Mouse (Mus musculus) midbrain, embryonic 10.5 days (tissue): Measurements from ENCODE around the gene Dgcr6. TPM values are rescaled to one million over a fixed set of nuclear protein-coding genes. Genes with fewer than 3 reads are reported as not detected.

ENCODE experiments used
- DNase-seq: peaks from one replicate; pipeline ENCODE4 v3.0.0-alpha.2; 2017; ENCODE audit warnings: low spot score
- H3K27ac ChIP-seq: fragments of 300-500 bp; sonication (generic); replicated peaks from 2 replicates; pipeline ENCODE4 v1.5.1; 2016; ENCODE audit warnings: mild to moderate bottlenecking
- H3K27me3 ChIP-seq: fragments of 300-500 bp; sonication (generic); 2 replicates; pipeline ENCODE4 v1.6.1; 2016; ENCODE audit warnings: low read depth, mild to moderate bottlenecking; ENCODE audit not compliant: poor library complexity, severe bottlenecking
- H3K36me3 ChIP-seq: fragments of 300-500 bp; sonication (generic); 2 replicates; pipeline ENCODE4 v1.6.1; 2016; ENCODE audit warnings: mild to moderate bottlenecking, moderate library complexity
- H3K4me1 ChIP-seq: fragments of 300-500 bp; sonication (generic); 2 replicates; pipeline ENCODE4 v1.6.1; 2016
- H3K4me3 ChIP-seq: fragments of 300-500 bp; sonication (generic); 2 replicates; pipeline ENCODE4 v1.5.1; 2016; ENCODE audit warnings: mild to moderate bottlenecking, moderate library complexity
- H3K9me3 ChIP-seq: fragments of 300-500 bp; sonication (generic); replicated peaks from 2 replicates; pipeline ENCODE4 v1.6.1; 2016; ENCODE audit warnings: mild to moderate bottlenecking
- WGBS: fragments of 180-500 bp; shearing (Covaris S2); methylation state at CpG from one replicate; pipeline ENCODE4 v1.1.7; 2016; 5-methylcytosine and 5-hydroxymethylcytosine counted together
- polyA plus RNA-seq: library from polyadenylated mRNA; unstranded; fragments of >200 nt; fragmentation: Nextera tagmentation; extraction: Ambion mirVana; gene quantifications from 2 replicates; pipeline ENCODE4 v1.2.1, GENCODE M21; 2016

The Dgcr6 gene
- polyA plus RNA-seq, 1 experiment from 2014 or later: 158 TPM

DNA sequence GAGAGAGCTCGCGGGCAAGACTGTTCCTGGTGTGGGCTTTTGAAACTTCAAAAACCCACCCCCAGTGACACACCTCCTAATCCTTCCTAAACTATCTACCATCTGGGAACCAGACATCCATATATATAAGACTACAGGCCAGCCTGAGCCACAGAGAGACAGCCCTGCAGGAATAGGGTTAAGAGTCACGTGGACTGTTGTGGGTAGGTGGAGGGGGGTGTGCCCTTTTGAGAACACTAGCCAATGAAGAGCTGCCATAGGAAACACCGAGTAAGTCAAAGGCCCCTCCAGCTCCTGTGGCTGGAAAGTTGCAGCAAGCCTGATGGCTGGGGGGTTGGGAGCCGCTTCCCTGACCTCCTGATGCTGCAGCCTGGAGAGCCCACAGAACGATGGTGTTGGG lies 51.1 kb downstream of the Dgcr6 start:
- DNase-seq: no peak
- no peak overlapping the region for H3K27ac ChIP-seq
- WGBS: 39% methylated on average over 6 of the region's 6 CpGs

DNA sequence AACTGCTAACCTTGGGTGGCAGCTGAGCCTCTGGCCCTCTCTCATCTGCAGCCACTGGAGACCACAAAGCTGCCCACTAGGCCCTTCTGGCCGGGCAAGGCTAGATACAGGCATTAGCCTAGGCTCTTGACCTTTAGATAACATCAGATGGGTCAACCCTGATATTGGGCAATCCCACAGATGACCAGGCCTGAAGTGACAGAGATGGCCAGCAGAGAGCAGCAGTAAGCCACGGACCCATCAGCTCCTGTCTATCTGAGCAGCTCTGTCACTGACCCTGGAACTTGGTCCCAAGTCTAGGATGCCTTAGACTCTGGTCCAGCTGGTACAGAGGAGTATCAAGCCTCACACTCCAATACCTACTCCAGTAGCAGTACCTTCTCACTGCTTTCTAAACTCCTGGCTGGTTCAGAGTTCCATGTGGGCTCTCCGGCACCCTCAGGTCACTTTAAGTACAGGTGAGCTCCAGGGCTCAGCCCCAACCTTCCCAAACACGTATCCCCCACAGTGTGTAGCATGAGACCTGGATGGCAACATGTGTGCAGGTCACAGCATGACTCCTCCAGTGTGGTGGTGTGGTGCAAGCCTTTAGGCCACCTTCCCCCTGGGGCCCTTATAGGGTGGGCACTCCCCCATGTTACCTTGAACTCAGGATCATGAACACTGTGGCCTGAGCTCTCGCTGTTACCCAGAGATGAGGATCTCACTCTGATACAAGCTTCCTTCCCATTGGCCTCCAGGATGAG lies 55.7 kb downstream of the Dgcr6 start:
- DNase-seq: peak; percentile 65
- 54% methylated on average over 5 of the region's 5 CpGs for WGBS
- Histone ChIP-seq H3K27me3 (no peaks in the 10 kb centered on the region), H3K4me3 (no peak overlapping the region), H3K9me3 (peaks cover 19% of the 10 kb centered on the region), H3K4me1 (peaks cover 11% of the 10 kb centered on the region), H3K27ac (no peak overlapping the region), H3K36me3 (no peaks in the 10 kb centered on the region)

More for the DNA sequence above, 51.1 kb downstream of the Dgcr6 start:
- Histone ChIP-seq H3K36me3 (no peaks in the 10 kb centered on the region), H3K4me3 (no peak overlapping the region), H3K27me3 (no peaks in the 10 kb centered on the region), H3K4me1 (peaks cover 6% of the 10 kb centered on the region), H3K9me3 (no peaks in the 10 kb centered on the region)

- Histone ChIP-seq H3K4me3 (no peak overlapping the region), H3K27me3 (no peaks in the 10 kb centered on the region), H3K36me3 (no peaks in the 10 kb centered on the region), H3K27ac (no peak overlapping the region), H3K9me3 (peaks cover 19% of the 10 kb centered on the region), H3K4me1 (peaks cover 10% of the 10 kb centered on the region; the same call in 1 of the 2 replicates)
- WGBS: 91% methylated on average over 7 of the region's 7 CpGs
- DNase-seq: no peak
Observed at GRCm38 (mm10) chr16:18111042-18111441, 58.4 kb downstream of the Dgcr6 start.

- H3K36me3 ChIP-seq: no peaks in the 10 kb centered on the region
- 77% methylated on average over 4 of the region's 4 CpGs for WGBS
- H3K27me3 ChIP-seq: no peaks in the 10 kb centered on the region
- peaks cover 4% of the 10 kb centered on the region; the same call in 1 of the 2 replicates for H3K9me3 ChIP-seq
- H3K27ac ChIP-seq: no peak overlapping the region
- H3K4me1 ChIP-seq: peaks cover 21% of the 10 kb centered on the region
- DNase-seq: no peak
- no peak overlapping the region for H3K4me3 ChIP-seq
Observed at GRCm38 (mm10) chr16:18116467-18116866, 63.8 kb downstream of the Dgcr6 start.

DNA sequence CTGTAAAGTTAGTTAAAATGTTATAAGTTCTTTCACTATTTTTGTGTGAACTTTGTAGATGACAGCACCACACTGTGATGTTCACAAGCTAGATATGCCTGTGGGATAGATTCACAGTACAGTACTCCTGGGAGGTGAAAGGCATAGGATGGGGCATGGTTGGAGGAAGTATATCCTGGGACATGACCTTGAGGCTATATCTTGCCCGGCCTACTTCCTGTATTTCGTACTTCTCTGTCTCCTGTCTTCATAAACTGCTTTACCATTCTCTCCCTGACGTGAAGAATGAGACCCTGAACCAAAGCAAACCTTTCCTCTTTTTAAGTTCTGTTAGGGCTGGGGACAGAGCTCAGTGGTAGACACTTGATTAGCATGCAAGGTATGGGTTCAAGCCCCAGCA lies 65.6 kb downstream of the Dgcr6 start:
- Histone ChIP-seq H3K27me3 (no peaks in the 10 kb centered on the region), H3K4me1 (peaks cover 16% of the 10 kb centered on the region), H3K27ac (no peak overlapping the region), H3K4me3 (no peak overlapping the region), H3K36me3 (no peaks in the 10 kb centered on the region), H3K9me3 (no peaks in the 10 kb centered on the region)
- 86% methylated on average over 3 of the region's 3 CpGs for WGBS
- no peak for DNase-seq

DNA sequence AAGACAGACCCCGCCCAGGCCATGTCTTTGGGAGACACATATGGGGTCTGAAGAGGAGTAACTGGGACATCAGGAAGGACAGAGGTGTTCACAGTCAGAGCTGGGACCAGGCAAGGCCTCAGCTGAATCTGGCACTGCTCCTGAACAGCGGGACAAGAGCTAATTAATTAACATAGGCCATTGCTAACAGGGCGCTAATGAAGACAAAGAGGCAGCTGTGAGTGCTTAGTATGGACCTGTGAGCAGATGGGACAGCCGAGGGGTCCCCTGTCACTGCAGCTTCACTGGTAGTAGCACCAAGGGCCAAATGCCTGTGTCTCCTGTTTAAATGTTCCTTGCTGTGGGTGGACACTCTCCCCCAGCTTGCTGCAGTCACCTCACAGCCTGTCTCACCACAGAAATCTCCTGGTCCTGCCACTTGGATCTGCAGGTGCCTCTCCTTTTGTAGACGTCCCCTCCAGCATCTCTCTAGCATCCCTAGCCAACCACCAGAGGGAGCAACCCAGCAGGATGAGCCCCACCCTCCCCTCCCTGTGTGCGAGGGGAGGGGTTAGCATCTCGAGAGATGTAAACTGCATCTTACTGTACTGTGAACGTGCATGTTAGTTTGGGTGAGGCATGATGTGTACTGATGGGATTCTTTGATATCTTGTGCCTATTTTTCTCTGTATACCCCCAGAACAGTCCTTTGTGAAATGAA lies 66.5 kb downstream of the Dgcr6 start:
- H3K4me1 ChIP-seq: peaks cover 16% of the 10 kb centered on the region
- no peaks in the 10 kb centered on the region for H3K9me3 ChIP-seq
- DNase-seq: peak; percentile 54
- H3K27ac ChIP-seq: no peak overlapping the region
- peaks cover 6% of the 10 kb centered on the region; the same call in 1 of the 2 replicates for H3K27me3 ChIP-seq
- 28% methylated on average over 8 of the region's 8 CpGs for WGBS
- no peak overlapping the region for H3K4me3 ChIP-seq
- no peaks in the 10 kb centered on the region for H3K36me3 ChIP-seq

Other genes with a start within 250 kb of the Dgcr6 start
- gene B830017H08Rik, start 219.7 kb upstream of the Dgcr6 start, polyA plus RNA-seq: 0.21 TPM in 1 of 2 replicates, not detected in the other
- gene Car15, start 214.5 kb upstream of the Dgcr6 start, polyA plus RNA-seq: 1.8 and 1.9 TPM in 2 replicates
- gene Gm20518, start 161.2 kb upstream of the Dgcr6 start, polyA plus RNA-seq: 0.35 and 0.60 TPM in 2 replicates
- gene Tssk1, start 158.6 kb upstream of the Dgcr6 start, polyA plus RNA-seq: 0.05 TPM in 1 of 2 replicates, not detected in the other
- 102 and 111 TPM in 2 replicates for gene Dgcr2, start 154.3 kb upstream of the Dgcr6 start, polyA plus RNA-seq
- gene Tssk2, start 154.2 kb upstream of the Dgcr6 start, polyA plus RNA-seq: 0.11 and 0.19 TPM in 2 replicates
- 51.9 and 60.5 TPM in 2 replicates for gene Ess2, start 141.5 kb upstream of the Dgcr6 start, polyA plus RNA-seq
- gene Gsc2, start 137.8 kb upstream of the Dgcr6 start, polyA plus RNA-seq: 0.75 and 1.4 TPM in 2 replicates
- gene Slc25a1, start 124.6 kb upstream of the Dgcr6 start, polyA plus RNA-seq: 118 and 122 TPM in 2 replicates
- not detected in 2 replicates for gene Vpreb2, start 72.4 kb upstream of the Dgcr6 start, polyA plus RNA-seq
- 13.0 and 15.1 TPM in 2 replicates for gene Prodh, start 37.3 kb downstream of the Dgcr6 start, polyA plus RNA-seq
- 1.8 and 2.2 TPM in 2 replicates for gene Rtn4r, start 74.8 kb downstream of the Dgcr6 start, polyA plus RNA-seq
- not detected in 2 replicates for gene Ccdc188, start 165.0 kb downstream of the Dgcr6 start, polyA plus RNA-seq
- gene Zdhhc8, start 182.3 kb downstream of the Dgcr6 start, polyA plus RNA-seq: 9.4 and 11.3 TPM in 2 replicates
- 127 and 132 TPM in 2 replicates for gene Trmt2a, start 195.8 kb downstream of the Dgcr6 start, polyA plus RNA-seq
- gene Ranbp1, start 195.9 kb downstream of the Dgcr6 start, polyA plus RNA-seq: 1,186 and 1,334 TPM in 2 replicates
- gene Gm49776, start 205.5 kb downstream of the Dgcr6 start, polyA plus RNA-seq: 1.9 and 2.2 TPM in 2 replicates
- 46.1 and 47.6 TPM in 2 replicates for gene Dgcr8, start 236.4 kb downstream of the Dgcr6 start, polyA plus RNA-seq